Mouse (Mus musculus): Measurements from ENCODE around the gene Taf1b. TPM values are rescaled to one million over a fixed set of nuclear protein-coding genes. Genes with fewer than 3 reads are reported as not detected.
A peak's percentile ranks its signal among the peaks of the same experiment; 100 is the strongest.

The Taf1b gene
- polyA plus RNA-seq, 1 experiment from 2014 or later, result 36.1 TPM

- H3K27me3 ChIP-seq (ENCODE audit: control insufficient read depth, insufficient read depth, low read depth, low read length), result peaks cover 9% of the 10 kb centered on the region
- H3K36me3 ChIP-seq (ENCODE audit: control insufficient read depth, insufficient read depth, low read length), result no peaks in the 10 kb centered on the region
- ATAC-seq, result no peak
- no peak overlapping the region for H3K27ac ChIP-seq (ENCODE audit: low read length)
- H3K9ac ChIP-seq (ENCODE audit: low read depth, low read length), result no peak overlapping the region
- no peak overlapping the region for H3K4me3 ChIP-seq (ENCODE audit: low read depth, low read length)
- no peak overlapping the region for H3K4me2 ChIP-seq (ENCODE audit: low read length)
- H3K4me1 ChIP-seq (ENCODE audit: control insufficient read depth, insufficient read depth, low read length), result peaks cover 5% of the 10 kb centered on the region
- 87% methylated on average over 3 of the region's 3 CpGs for WGBS
- no peaks in the 10 kb centered on the region for H3K9me3 ChIP-seq (replicated peaks; ENCODE audit: control insufficient read depth, low read length, poor library complexity, severe bottlenecking)
Observed at GRCm38 (mm10) chr12:24567606-24568005, 69.4 kb downstream of the Taf1b start.

GRCm38 (mm10) chr12:24571523-24572392 is 73.6 kb downstream of the Taf1b start, which contains the start of gene Grhl1:
Gene Grhl1 (plus strand): TSS chr12:24572283.
- Histone ChIP-seq H3K27ac (ENCODE audit: low read length) (no peak within 1 kb of the TSS), H3K36me3 (ENCODE audit: control insufficient read depth, insufficient read depth, low read length) (no peaks in the 10 kb centered on the region), H3K27me3 (ENCODE audit: control insufficient read depth, insufficient read depth, low read depth, low read length) (peaks cover 16% of the 10 kb centered on the region), H3K4me1 (ENCODE audit: control insufficient read depth, insufficient read depth, low read length) (peaks cover 8% of the 10 kb centered on the region), H3K4me3 (ENCODE audit: low read depth, low read length) (peak within 1 kb of the TSS; percentile 75), H3K9ac (ENCODE audit: low read depth, low read length) (peak within 1 kb of the TSS; percentile 68), H3K4me2 (ENCODE audit: low read length) (peak within 1 kb of the TSS; percentile 82), H3K9me3 (replicated peaks; ENCODE audit: control insufficient read depth, low read length, poor library complexity, severe bottlenecking) (no peaks in the 10 kb centered on the region)
- 2% methylated on average over 52 of the region's 64 CpGs for WGBS
- peak; percentile 99 for ATAC-seq

GRCm38 (mm10) chr12:24572421-24573274 is 74.5 kb downstream of the Taf1b start:
- Histone ChIP-seq H3K9me3 (replicated peaks; ENCODE audit: control insufficient read depth, low read length, poor library complexity, severe bottlenecking) (no peaks in the 10 kb centered on the region), H3K4me3 (ENCODE audit: low read depth, low read length) (peak overlapping the region; percentile 75), H3K4me2 (ENCODE audit: low read length) (peak overlapping the region; percentile 82), H3K4me1 (ENCODE audit: control insufficient read depth, insufficient read depth, low read length) (peaks cover 8% of the 10 kb centered on the region), H3K27me3 (ENCODE audit: control insufficient read depth, insufficient read depth, low read depth, low read length) (peaks cover 16% of the 10 kb centered on the region), H3K9ac (ENCODE audit: low read depth, low read length) (peak overlapping the region; percentile 68), H3K36me3 (ENCODE audit: control insufficient read depth, insufficient read depth, low read length) (no peaks in the 10 kb centered on the region), H3K27ac (ENCODE audit: low read length) (no peak overlapping the region)
- ATAC-seq, result peak; percentile 77
- 7% methylated on average over 28 of the region's 48 CpGs for WGBS

GRCm38 (mm10) chr12:24573275-24573580 is 75.1 kb downstream of the Taf1b start:
- ATAC-seq, result no peak
- peaks cover 8% of the 10 kb centered on the region for H3K4me1 ChIP-seq (ENCODE audit: control insufficient read depth, insufficient read depth, low read length)
- no peak overlapping the region for H3K9ac ChIP-seq (ENCODE audit: low read depth, low read length)
- WGBS, result 60% methylated on average over 3 of the region's 3 CpGs
- no peak overlapping the region for H3K27ac ChIP-seq (ENCODE audit: low read length)
- H3K4me2 ChIP-seq (ENCODE audit: low read length), result no peak overlapping the region
- peaks cover 16% of the 10 kb centered on the region for H3K27me3 ChIP-seq (ENCODE audit: control insufficient read depth, insufficient read depth, low read depth, low read length)
- no peaks in the 10 kb centered on the region for H3K36me3 ChIP-seq (ENCODE audit: control insufficient read depth, insufficient read depth, low read length)
- H3K4me3 ChIP-seq (ENCODE audit: low read depth, low read length), result no peak overlapping the region
- no peaks in the 10 kb centered on the region for H3K9me3 ChIP-seq (replicated peaks; ENCODE audit: control insufficient read depth, low read length, poor library complexity, severe bottlenecking)

- Histone ChIP-seq H3K4me2 (ENCODE audit: low read length) (no peak overlapping the region), H3K4me1 (ENCODE audit: control insufficient read depth, insufficient read depth, low read length) (peaks cover 8% of the 10 kb centered on the region), H3K27ac (ENCODE audit: low read length) (no peak overlapping the region), H3K4me3 (ENCODE audit: low read depth, low read length) (no peak overlapping the region), H3K27me3 (ENCODE audit: control insufficient read depth, insufficient read depth, low read depth, low read length) (peaks cover 16% of the 10 kb centered on the region), H3K36me3 (ENCODE audit: control insufficient read depth, insufficient read depth, low read length) (no peaks in the 10 kb centered on the region), H3K9me3 (replicated peaks; ENCODE audit: control insufficient read depth, low read length, poor library complexity, severe bottlenecking) (no peaks in the 10 kb centered on the region), H3K9ac (ENCODE audit: low read depth, low read length) (no peak overlapping the region)
- 53% methylated on average over 7 of the region's 7 CpGs for WGBS
- ATAC-seq, result no peak
Observed at GRCm38 (mm10) chr12:24574870-24575269, 76.7 kb downstream of the Taf1b start.

- 87% methylated on average over 1 of the region's 1 CpGs for WGBS
- no peaks in the 10 kb centered on the region for H3K36me3 ChIP-seq (ENCODE audit: control insufficient read depth, insufficient read depth, low read length)
- H3K9me3 ChIP-seq (replicated peaks; ENCODE audit: control insufficient read depth, low read length, poor library complexity, severe bottlenecking), result no peaks in the 10 kb centered on the region
- H3K27ac ChIP-seq (ENCODE audit: low read length), result no peak overlapping the region
- H3K9ac ChIP-seq (ENCODE audit: low read depth, low read length), result no peak overlapping the region
- H3K4me3 ChIP-seq (ENCODE audit: low read depth, low read length), result no peak overlapping the region
- ATAC-seq, result no peak
- no peaks in the 10 kb centered on the region for H3K4me1 ChIP-seq (ENCODE audit: control insufficient read depth, insufficient read depth, low read length)
- H3K4me2 ChIP-seq (ENCODE audit: low read length), result no peak overlapping the region
- H3K27me3 ChIP-seq (ENCODE audit: control insufficient read depth, insufficient read depth, low read depth, low read length), result no peaks in the 10 kb centered on the region
Observed at GRCm38 (mm10) chr12:24580452-24580851, 82.3 kb downstream of the Taf1b start.

GRCm38 (mm10) chr12:24580996-24581683 is 83.0 kb downstream of the Taf1b start:
- WGBS, result 63% methylated on average over 14 of the region's 14 CpGs
- Histone ChIP-seq H3K27me3 (ENCODE audit: control insufficient read depth, insufficient read depth, low read depth, low read length) (no peaks in the 10 kb centered on the region), H3K9ac (ENCODE audit: low read depth, low read length) (no peak overlapping the region), H3K9me3 (replicated peaks; ENCODE audit: control insufficient read depth, low read length, poor library complexity, severe bottlenecking) (no peaks in the 10 kb centered on the region), H3K36me3 (ENCODE audit: control insufficient read depth, insufficient read depth, low read length) (no peaks in the 10 kb centered on the region), H3K4me3 (ENCODE audit: low read depth, low read length) (no peak overlapping the region), H3K4me2 (ENCODE audit: low read length) (no peak overlapping the region), H3K4me1 (ENCODE audit: control insufficient read depth, insufficient read depth, low read length) (no peaks in the 10 kb centered on the region), H3K27ac (ENCODE audit: low read length) (no peak overlapping the region)
- peak; percentile 78 for ATAC-seq

GRCm38 (mm10) chr12:24583653-24584052 is 85.5 kb downstream of the Taf1b start:
- Histone ChIP-seq H3K27me3 (ENCODE audit: control insufficient read depth, insufficient read depth, low read depth, low read length) (no peaks in the 10 kb centered on the region), H3K9me3 (replicated peaks; ENCODE audit: control insufficient read depth, low read length, poor library complexity, severe bottlenecking) (no peaks in the 10 kb centered on the region), H3K4me2 (ENCODE audit: low read length) (no peak overlapping the region), H3K4me3 (ENCODE audit: low read depth, low read length) (no peak overlapping the region), H3K4me1 (ENCODE audit: control insufficient read depth, insufficient read depth, low read length) (no peaks in the 10 kb centered on the region), H3K9ac (ENCODE audit: low read depth, low read length) (no peak overlapping the region), H3K27ac (ENCODE audit: low read length) (no peak overlapping the region), H3K36me3 (ENCODE audit: control insufficient read depth, insufficient read depth, low read length) (no peaks in the 10 kb centered on the region)
- 81% methylated on average over 3 of the region's 3 CpGs for WGBS
- no peak for ATAC-seq

Measured in midbrain, embryonic 16.5 days (tissue).